Mouse (Mus musculus) midbrain, embryonic 12.5 days (tissue): ENCODE results near the gene Lhfp. TPM values are rescaled to one million over a fixed set of nuclear protein-coding genes. Genes with fewer than 3 reads are reported as not detected.
"Not testable (repeated sequence)": the region's sequence is repeated elsewhere in the genome, so short reads cannot be mapped to it uniquely, and the experiment has no call there.

Experiments
- ATAC-seq: fragments of 200-750 bp; cut with Nextera tagmentation; 2 replicates; pipeline ENCODE4 v1.8.0; 2017; ENCODE audit warnings: low read depth, moderate TSS enrichment, moderate library complexity; ENCODE audit not compliant: low FRiP score
- H3K27ac ChIP-seq: fragments of 300-500 bp; sonication (generic); replicated peaks from 2 replicates; pipeline ENCODE4 v1.5.1; 2016; ENCODE audit warnings: mild to moderate bottlenecking
- H3K27me3 ChIP-seq: fragments of 300-500 bp; sonication (generic); 2 replicates; pipeline ENCODE4 v1.6.1; 2016; ENCODE audit warnings: mild to moderate bottlenecking
- H3K36me3 ChIP-seq: fragments of 300-500 bp; sonication (generic); 2 replicates; pipeline ENCODE4 v1.6.1; 2016
- H3K4me1 ChIP-seq: fragments of 300-500 bp; sonication (generic); 2 replicates; pipeline ENCODE4 v1.6.1; 2016
- H3K4me2 ChIP-seq: fragments of 300-500 bp; sonication (generic); replicated peaks from 2 replicates; pipeline ENCODE4 v1.6.1; 2016; ENCODE audit warnings: mild to moderate bottlenecking, moderate library complexity
- H3K4me3 ChIP-seq: fragments of 300-500 bp; sonication (generic); 2 replicates; pipeline ENCODE4 v1.5.1; 2016; ENCODE audit warnings: mild to moderate bottlenecking
- H3K9ac ChIP-seq: fragments of 300-500 bp; sonication (generic); replicated peaks from 2 replicates; pipeline ENCODE4 v1.6.1; 2016; ENCODE audit warnings: mild to moderate bottlenecking, moderate library complexity
- H3K9me3 ChIP-seq: fragments of 300-500 bp; sonication (generic); 2 replicates; pipeline ENCODE4 v1.6.1; 2016; ENCODE audit warnings: mild to moderate bottlenecking
- WGBS: fragments of 180-500 bp; shearing (Covaris S2); methylation state at CpG from one replicate; pipeline ENCODE4 v1.1.7; 2016; 5-methylcytosine and 5-hydroxymethylcytosine counted together
- polyA plus RNA-seq: library from polyadenylated mRNA; unstranded; fragments of >200 nt; fragmentation: Nextera tagmentation; extraction: Ambion mirVana; gene quantifications from 2 replicates; pipeline ENCODE4 v1.2.1, GENCODE M21; 2016

The Lhfp gene
- polyA plus RNA-seq, 1 experiment from 2014 or later = 49.4 TPM

GRCm38 (mm10) chr3:53226223-53226622, 184.9 kb downstream of the Lhfp start:
- ATAC-seq = no peak
- Histone ChIP-seq H3K36me3 (no peaks in the 10 kb centered on the region), H3K27me3 (no peaks in the 10 kb centered on the region), H3K4me1 (peaks cover 7% of the 10 kb centered on the region; the same call in 1 of the 2 replicates), H3K9ac (no peak overlapping the region), H3K9me3 (no peaks in the 10 kb centered on the region), H3K4me3 (no peak overlapping the region), H3K4me2 (no peak overlapping the region), H3K27ac (no peak overlapping the region)
- 76% methylated on average over 6 of the region's 6 CpGs for WGBS

- Histone ChIP-seq H3K27ac (no peak overlapping the region), H3K4me3 (no peak overlapping the region), H3K4me1 (peaks cover 7% of the 10 kb centered on the region; the same call in 1 of the 2 replicates), H3K9ac (no peak overlapping the region), H3K9me3 (no peaks in the 10 kb centered on the region), H3K36me3 (no peaks in the 10 kb centered on the region), H3K4me2 (no peak overlapping the region), H3K27me3 (no peaks in the 10 kb centered on the region)
- ATAC-seq = no peak
Observed at GRCm38 (mm10) chr3:53227866-53228265, 186.5 kb downstream of the Lhfp start.

- 60% methylated on average over 3 of the region's 3 CpGs for WGBS
- no peaks in the 10 kb centered on the region for H3K9me3 ChIP-seq
- H3K27ac ChIP-seq = no peak overlapping the region
- no peak for ATAC-seq
- H3K36me3 ChIP-seq = no peaks in the 10 kb centered on the region
- peaks cover 4% of the 10 kb centered on the region; the same call in 1 of the 2 replicates for H3K4me1 ChIP-seq
- no peak overlapping the region for H3K9ac ChIP-seq
- H3K4me3 ChIP-seq = no peak overlapping the region
- no peak overlapping the region for H3K4me2 ChIP-seq
- H3K27me3 ChIP-seq = no peaks in the 10 kb centered on the region
Observed at GRCm38 (mm10) chr3:53230562-53230961, 189.2 kb downstream of the Lhfp start.

GRCm38 (mm10) chr3:53231112-53231511, 189.8 kb downstream of the Lhfp start:
- H3K9me3 ChIP-seq = no peaks in the 10 kb centered on the region
- H3K4me3 ChIP-seq = no peak overlapping the region
- no peak overlapping the region for H3K9ac ChIP-seq
- WGBS = 49% methylated on average over 3 of the region's 3 CpGs
- H3K27me3 ChIP-seq = no peaks in the 10 kb centered on the region
- no peak for ATAC-seq
- H3K4me2 ChIP-seq = no peak overlapping the region
- peaks cover 2% of the 10 kb centered on the region; the same call in 1 of the 2 replicates for H3K4me1 ChIP-seq
- H3K27ac ChIP-seq = no peak overlapping the region
- H3K36me3 ChIP-seq = no peaks in the 10 kb centered on the region

- WGBS = 89% methylated on average over 9 of the region's 9 CpGs
- H3K36me3 ChIP-seq = not testable (repeated sequence)
Observed at GRCm38 (mm10) chr3:53232411-53232810, 191.1 kb downstream of the Lhfp start.

GRCm38 (mm10) chr3:53234689-53235088, 193.4 kb downstream of the Lhfp start:
- ATAC-seq = no peak
- Histone ChIP-seq H3K9ac (no peak overlapping the region), H3K36me3 (no peaks in the 10 kb centered on the region), H3K27me3 (no peaks in the 10 kb centered on the region), H3K27ac (no peak overlapping the region), H3K9me3 (no peaks in the 10 kb centered on the region), H3K4me2 (no peak overlapping the region), H3K4me1 (peaks cover 2% of the 10 kb centered on the region; the same call in 1 of the 2 replicates), H3K4me3 (no peak overlapping the region)

More at GRCm38 (mm10) chr3:53232411-53232810, 191.1 kb downstream of the Lhfp start:
- not testable (repeated sequence) for H3K27ac ChIP-seq, H3K27me3 ChIP-seq, H3K4me2 ChIP-seq, H3K4me1 ChIP-seq, H3K4me3 ChIP-seq, ATAC-seq, H3K9ac ChIP-seq, H3K9me3 ChIP-seq

GRCm38 (mm10) chr3:53236471-53236870, 195.1 kb downstream of the Lhfp start:
- Histone ChIP-seq H3K4me1 (no peaks in the 10 kb centered on the region), H3K4me3 (no peak overlapping the region), H3K9ac (no peak overlapping the region), H3K9me3 (no peaks in the 10 kb centered on the region), H3K27me3 (no peaks in the 10 kb centered on the region), H3K27ac (no peak overlapping the region), H3K4me2 (no peak overlapping the region), H3K36me3 (no peaks in the 10 kb centered on the region)
- WGBS = 86% methylated on average over 4 of the region's 4 CpGs
- no peak for ATAC-seq

GRCm38 (mm10) chr3:53240150-53240549, 198.8 kb downstream of the Lhfp start:
- 0 out of 2 replicates have a peak, but pooled peaks cover 3% of the 10 kb centered on the region for H3K9me3 ChIP-seq
- H3K36me3 ChIP-seq = no peaks in the 10 kb centered on the region
- H3K4me3 ChIP-seq = no peak overlapping the region
- WGBS = 89% methylated on average over 3 of the region's 3 CpGs
- H3K27ac ChIP-seq = no peak overlapping the region
- H3K4me1 ChIP-seq = no peaks in the 10 kb centered on the region
- H3K27me3 ChIP-seq = no peaks in the 10 kb centered on the region
- no peak for ATAC-seq
- H3K9ac ChIP-seq = no peak overlapping the region
- H3K4me2 ChIP-seq = no peak overlapping the region

GRCm38 (mm10) chr3:53245571-53246208, 204.4 kb downstream of the Lhfp start:
- Histone ChIP-seq H3K27ac (no peak overlapping the region), H3K4me1 (peaks cover 15% of the 10 kb centered on the region), H3K27me3 (peaks cover 4% of the 10 kb centered on the region; the same call in 1 of the 2 replicates), H3K4me2 (no peak overlapping the region), H3K36me3 (no peaks in the 10 kb centered on the region), H3K9me3 (0 out of 2 replicates have a peak, but pooled peaks cover 3% of the 10 kb centered on the region), H3K4me3 (no peak overlapping the region), H3K9ac (no peak overlapping the region)
- WGBS = 90% methylated on average over 9 of the region's 9 CpGs
- no peak for ATAC-seq

- no peak for ATAC-seq
Observed at GRCm38 (mm10) chr3:53247102-53247501, 205.8 kb downstream of the Lhfp start.

GRCm38 (mm10) chr3:53248158-53248874, 207.0 kb downstream of the Lhfp start:
- H3K4me2 ChIP-seq = no peak overlapping the region
- no peak overlapping the region for H3K4me3 ChIP-seq
- no peak overlapping the region for H3K27ac ChIP-seq
- no peak overlapping the region for H3K9ac ChIP-seq
- H3K27me3 ChIP-seq = peaks cover 4% of the 10 kb centered on the region; the same call in 1 of the 2 replicates
- 18% methylated on average over 10 of the region's 10 CpGs for WGBS
- ATAC-seq = 0 out of 2 replicates have a peak, but pooled peaks have one; percentile 38
- H3K9me3 ChIP-seq = 0 out of 2 replicates have a peak, but pooled peaks cover 3% of the 10 kb centered on the region
- H3K4me1 ChIP-seq = peaks cover 15% of the 10 kb centered on the region
- H3K36me3 ChIP-seq = no peaks in the 10 kb centered on the region

More at GRCm38 (mm10) chr3:53247102-53247501, 205.8 kb downstream of the Lhfp start:
- 71% methylated on average over 3 of the region's 3 CpGs for WGBS
- H3K4me3 ChIP-seq = no peak overlapping the region
- H3K4me1 ChIP-seq = peaks cover 15% of the 10 kb centered on the region
- H3K9me3 ChIP-seq = 0 out of 2 replicates have a peak, but pooled peaks cover 3% of the 10 kb centered on the region
- no peaks in the 10 kb centered on the region for H3K36me3 ChIP-seq
- H3K4me2 ChIP-seq = no peak overlapping the region
- H3K27me3 ChIP-seq = peaks cover 4% of the 10 kb centered on the region; the same call in 1 of the 2 replicates
- H3K9ac ChIP-seq = no peak overlapping the region
- H3K27ac ChIP-seq = no peak overlapping the region

- Histone ChIP-seq H3K4me1 (peaks cover 15% of the 10 kb centered on the region), H3K27ac (no peak overlapping the region), H3K4me3 (no peak overlapping the region), H3K9me3 (no peaks in the 10 kb centered on the region), H3K27me3 (peaks cover under 1% of the 10 kb centered on the region; the same call in 1 of the 2 replicates), H3K9ac (no peak overlapping the region), H3K36me3 (no peaks in the 10 kb centered on the region), H3K4me2 (no peak overlapping the region)
- no peak for ATAC-seq
- WGBS = 94% methylated on average over 5 of the region's 5 CpGs
Observed at GRCm38 (mm10) chr3:53252556-53252955, 211.2 kb downstream of the Lhfp start.
